In the genomic region with DNA sequence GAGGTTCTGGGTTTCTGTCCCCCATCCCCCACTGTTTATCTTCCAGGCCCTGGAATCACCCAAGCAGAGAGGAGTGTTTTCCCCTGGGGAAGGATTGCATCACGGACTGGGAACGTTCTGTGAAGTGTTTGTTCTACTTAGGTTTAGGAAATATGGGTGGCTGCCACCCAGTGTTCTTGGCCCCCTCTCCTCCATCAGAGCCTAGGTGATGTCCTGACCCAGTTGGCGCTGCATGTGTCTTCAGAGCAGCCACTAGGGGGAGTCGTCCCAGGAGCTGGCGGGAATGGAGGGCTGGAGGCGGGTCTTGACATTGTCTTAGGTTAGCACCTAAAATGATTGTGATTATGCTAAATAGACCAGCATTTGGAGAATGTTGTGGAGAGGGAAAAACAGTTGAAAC, we compare ENCODE assay signal across 11 mouse cellular contexts. TPM values are rescaled to one million over a fixed set of nuclear protein-coding genes. Genes with fewer than 3 reads are reported as not detected.
DNase-seq lines count a peak whose midpoint lies in the region; TF ChIP-seq lines count a peak whose summit lies in the region.
"Had no signal": no experiment of that assay in that cellular context is flagged by ENCODE, and none has a peak within 500 bp of the region (broad histone marks: within the 10 kb centered on the region; RNA-seq: fewer than 3 reads in every experiment).

No protein-coding gene starts in this region.

- DNase-seq in heart, adult 18-20 months: peak; percentile 86
- DNase-seq in heart, embryonic 10.5 days (ENCODE audit: low spot score): no peak
- peak; percentile 8 for DNase-seq in 3T3-L1 (ENCODE audit: low read depth, low spot score)
- peak; percentile 67 for DNase-seq in adrenal gland, postnatal 10 days
- peak; percentile 51 for DNase-seq in lung, adult 2 months
- DNase-seq in urinary bladder, postnatal 10 days (ENCODE audit: low spot score): no peak
- DNase-seq in ovary, postnatal 10 days (ENCODE audit: low spot score): no peak
- DNase-seq in spleen, postnatal 4 days (ENCODE audit: low spot score in 2 of 2): no peak

- peaks cover 2% of the 10 kb centered on the region; the same call in 1 of the 2 replicates for H3K36me3 ChIP-seq in heart, embryonic 10.5 days
- H3K36me3 ChIP-seq: G1E; hindbrain, embryonic 10.5 days; midbrain, embryonic 15.5 days had no signal

- no peak overlapping the region for H3K4me3 ChIP-seq in heart, embryonic 10.5 days
- H3K4me3 ChIP-seq in lung, adult 2 months (replicated peaks; ENCODE audit: extremely low read depth, low read depth, low read length): no peak overlapping the region
- H3K4me3 ChIP-seq: hindbrain, embryonic 10.5 days; midbrain, embryonic 15.5 days had no signal

- WGBS in heart, embryonic 10.5 days: 75% methylated on average over 6 of the region's 6 CpGs
- WGBS in lung, adult 2 months: 62% methylated on average over 6 of the region's 6 CpGs

- no peak overlapping the region for H3K27ac ChIP-seq in heart, embryonic 10.5 days
- H3K27ac ChIP-seq: hindbrain, embryonic 10.5 days; midbrain, embryonic 15.5 days had no signal

- H3K27me3 ChIP-seq in heart, embryonic 10.5 days (ENCODE audit: insufficient read depth, poor library complexity, severe bottlenecking): no peaks in the 10 kb centered on the region
- H3K27me3 ChIP-seq: midbrain, embryonic 15.5 days had no signal

- no peaks in the 10 kb centered on the region for H3K9me3 ChIP-seq in heart, embryonic 10.5 days
- H3K9me3 ChIP-seq: hindbrain, embryonic 10.5 days; midbrain, embryonic 15.5 days had no signal

- TF ChIP-seq POLR2A in lung, adult 2 months (IDR thresholded peaks at IDR 0.05; ENCODE audit: borderline replicate concordance, extremely low read depth, low read depth, low read length): no peak

- peaks cover 17% of the 10 kb centered on the region for H3K4me1 ChIP-seq in heart, embryonic 10.5 days
- peaks cover 5% of the 10 kb centered on the region for H3K4me1 ChIP-seq in lung, adult 2 months (ENCODE audit: control insufficient read depth, insufficient read depth, low read length)
- H3K4me1 ChIP-seq: midbrain, embryonic 15.5 days had no signal

- TF ChIP-seq CTCF in lung, adult 2 months (IDR thresholded peaks at IDR 0.05; ENCODE audit: insufficient read depth, low read length): 0 out of 2 replicates have a peak, but pooled peaks have one; percentile 26

RNA-seq across cellular contexts. Expression of gene Tead1, which starts 34.4 kb away (rescaled TPM):
- total RNA-seq in heart, adult 18-20 months (2021): 100 to 1,000 TPM; 152 to 155 TPM
- polyA plus RNA-seq in heart, embryonic 10.5 days (2016; fragmentation: Nextera tagmentation; extraction: Ambion mirVana): 19.7 and 27.2 TPM in 2 replicates
- total RNA-seq in adrenal gland, postnatal 10 days (2021): 10 to 100 TPM; 60.3 to 67.6 TPM
- polyA plus RNA-seq in lung, adult 2 months (2012; rRNA removed): 32.4 and 45.9 TPM in 2 replicates
- polyA plus RNA-seq: G1E had no signal

Comparison
In these comparisons a context has a peak if more than half of its experiments do, and no peak if none do; other contexts are left out.
1. DNase-seq: peak in heart, adult 18-20 months (2 of 2), 3T3-L1 (single experiment), adrenal gland, postnatal 10 days (single experiment) and lung, adult 2 months (single experiment); none in heart, embryonic 10.5 days (single experiment), urinary bladder, postnatal 10 days (single experiment), ovary, postnatal 10 days (single experiment) and spleen, postnatal 4 days (0 of 2).